Mouse (Mus musculus) spleen, adult 2 months (tissue): ENCODE data around the gene Pcx.

Experiments used
- CTCF ChIP-seq: fragments of 200-500 bp; IDR thresholded peaks from 2 replicates; pipeline ENCODE4 v1.5.1; 2011; ENCODE audit warnings: mild to moderate bottlenecking, inconsistent platforms; ENCODE audit not compliant: insufficient read depth, insufficient read length, insufficient replicate concordance; ENCODE audit errors: extremely low read depth
- POLR2A ChIP-seq: fragments of 200-500 bp; IDR thresholded peaks from 2 replicates; pipeline ENCODE4 v1.6.1; 2011; ENCODE audit warnings: low read depth, low read length, inconsistent platforms

DNA sequence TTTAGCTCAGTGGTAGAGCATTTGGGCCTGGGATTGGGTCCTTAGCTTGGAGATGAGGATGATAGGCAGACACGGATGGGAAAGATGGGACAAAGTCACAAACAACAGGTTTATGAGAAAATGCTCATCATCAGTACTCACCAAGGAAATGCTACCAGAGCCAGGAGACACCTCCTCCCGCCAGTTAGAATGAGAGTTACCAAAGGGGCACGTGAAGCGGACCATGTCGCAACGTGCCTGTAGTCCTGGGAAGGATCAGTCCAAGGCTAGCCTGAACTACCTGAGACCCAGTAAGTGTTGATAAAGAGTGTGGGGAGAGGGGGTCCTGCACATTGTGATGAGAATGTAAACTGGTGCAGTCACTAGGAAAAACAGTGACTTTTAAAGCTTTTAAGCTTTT is 60.5 kb downstream of the Pcx start:
- TF ChIP-seq POLR2A (no peak), CTCF (no peak)
